Mouse (Mus musculus) ovary, adult 2 months (tissue): ENCODE data around the gene Exoc7. TPM values are rescaled to one million over a fixed set of nuclear protein-coding genes. Genes with fewer than 3 reads are reported as not detected.

Experiments used
- polyA plus RNA-seq: library from polyadenylated mRNA; depleted of rRNA; stranded (reverse); fragments of >200 nt; gene quantifications from 2 replicates; pipeline ENCODE4 v1.2.3, GENCODE M21; 2012; rRNA removed

Gene Exoc7
- 34.9 and 36.3 TPM in 2 replicates for polyA plus RNA-seq

GRCm38 (mm10) chr11:116307019-116307725 lies at the start of gene Exoc7:
Gene Exoc7 (minus strand): TSS chr11:116307233.

GRCm38 (mm10) chr11:116335244-116336036 lies 28.4 kb upstream of the Exoc7 start, which contains the start of gene Foxj1:
Gene Foxj1 (minus strand): TSS chr11:116335399.

GRCm38 (mm10) chr11:116280751-116281663 lies 26.0 kb downstream of the Exoc7 start, which contains the start of gene Galr2:
Gene Galr2 (plus strand): TSS chr11:116280939.

GRCm38 (mm10) chr11:116274045-116274666 lies 32.9 kb downstream of the Exoc7 start, which contains the start of gene Srp68:
Gene Srp68 (minus strand): TSS chr11:116274217.

Other genes starting within 250 kb of the Exoc7 start
- gene Unc13d, start 229.3 kb downstream of the Exoc7 start, polyA plus RNA-seq, result 17.8 and 23.6 TPM in 2 replicates
- 238 and 344 TPM in 2 replicates for gene Wbp2, start 220.2 kb downstream of the Exoc7 start, polyA plus RNA-seq
- 72.1 and 83.3 TPM in 2 replicates for gene Trim47, start 180.0 kb downstream of the Exoc7 start, polyA plus RNA-seq
- 16.1 and 17.8 TPM in 2 replicates for gene Trim65, start 176.1 kb downstream of the Exoc7 start, polyA plus RNA-seq
- gene Mrpl38, start 168.4 kb downstream of the Exoc7 start, polyA plus RNA-seq, result 50.6 and 52.5 TPM in 2 replicates
- 40.9 and 43.2 TPM in 2 replicates for gene Fbf1, start 139.1 kb downstream of the Exoc7 start, polyA plus RNA-seq
- 27.9 and 37.2 TPM in 2 replicates for gene Ten1, start 108.4 kb downstream of the Exoc7 start, polyA plus RNA-seq
- gene Acox1, start 108.2 kb downstream of the Exoc7 start, polyA plus RNA-seq, result 31.6 and 41.8 TPM in 2 replicates
- gene Evpl, start 69.2 kb downstream of the Exoc7 start, polyA plus RNA-seq, result 2.8 and 3.7 TPM in 2 replicates
- 51.8 and 68.0 TPM in 2 replicates for gene Srp68, start 33.0 kb downstream of the Exoc7 start, polyA plus RNA-seq
- 3.4 and 3.8 TPM in 2 replicates for gene Galr2, start 26.3 kb downstream of the Exoc7 start, polyA plus RNA-seq
- 121 and 144 TPM in 2 replicates for gene Foxj1, start 28.2 kb upstream of the Exoc7 start, polyA plus RNA-seq
- 5.1 and 6.4 TPM in 2 replicates for gene Rnf157, start 105.8 kb upstream of the Exoc7 start, polyA plus RNA-seq
- 145 and 174 TPM in 2 replicates for gene Ubald2, start 126.9 kb upstream of the Exoc7 start, polyA plus RNA-seq
- gene Qrich2, start 159.0 kb upstream of the Exoc7 start, polyA plus RNA-seq, result 0.93 and 1.9 TPM in 2 replicates
- 218 and 285 TPM in 2 replicates for gene Prpsap1, start 187.0 kb upstream of the Exoc7 start, polyA plus RNA-seq
- gene Sphk1, start 223.7 kb upstream of the Exoc7 start, polyA plus RNA-seq, result 31.4 and 33.0 TPM in 2 replicates